Mouse (Mus musculus): Measurements from ENCODE around the gene Smurf1. TPM values are rescaled to one million over a fixed set of nuclear protein-coding genes. Genes with fewer than 3 reads are reported as not detected.

The Smurf1 gene
- polyA plus RNA-seq (2014; fragmentation: Nextera tagmentation; extraction: Ambion mirVana) = 18.3 and 21.4 TPM in 2 replicates

DNA sequence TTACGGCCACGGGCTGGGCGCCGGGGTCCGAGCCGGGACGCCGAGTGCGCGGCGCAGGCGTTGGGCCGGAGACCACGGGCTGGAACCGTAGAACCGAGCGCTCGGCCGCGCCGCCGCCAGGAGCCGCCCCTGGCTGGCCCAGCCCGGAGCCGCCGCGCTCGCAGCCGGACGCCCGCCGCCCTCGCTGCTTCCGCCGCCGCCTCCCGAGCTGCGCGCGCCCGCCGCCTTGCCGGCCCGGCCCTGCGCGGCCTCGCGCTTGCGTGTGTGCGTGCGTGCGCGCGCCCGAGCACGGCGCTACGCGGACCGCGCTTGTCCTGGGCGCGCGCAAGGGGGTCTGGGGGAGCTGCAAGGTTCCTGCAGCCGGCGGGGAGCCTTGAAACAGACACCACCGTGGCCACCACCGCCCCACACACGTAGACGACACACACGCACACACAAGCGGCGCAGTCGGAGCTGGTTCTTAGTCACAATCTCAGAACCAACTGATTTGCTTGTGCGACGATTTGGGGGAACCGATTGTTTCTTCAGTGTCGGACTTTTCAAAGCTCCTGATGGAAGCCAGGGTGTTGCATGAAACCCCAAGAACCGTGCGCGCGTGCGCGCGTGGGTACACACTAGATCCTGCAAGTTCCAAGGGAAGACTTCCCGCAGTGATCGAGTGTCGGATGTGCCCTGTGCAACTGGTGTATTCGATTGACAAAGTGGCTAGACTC lies at the start of gene Smurf1:
TSS of gene Smurf1 (minus strand) at position 209 of the 713 bp plus-strand sequence.
- WGBS = under 1% methylated on average over 76 of the region's 89 CpGs
- peak; percentile 65 for ATAC-seq (replicated peaks; ENCODE audit: low FRiP score)

GRCm38 (mm10) chr5:145014278-145014677 lies 48.6 kb upstream of the Smurf1 start:
- H3K27me3 ChIP-seq (ENCODE audit: control insufficient read depth, insufficient read depth, low read length) = no peaks in the 10 kb centered on the region
- no peak for DNase-seq (ENCODE audit: low spot score)
- 87% methylated on average over 1 of the region's 1 CpGs for WGBS
- no peak overlapping the region for H3K27ac ChIP-seq (ENCODE audit: low read depth, low read length)
- no peak for ATAC-seq (replicated peaks; ENCODE audit: low FRiP score)
- H3K4me1 ChIP-seq (replicated peaks; ENCODE audit: control insufficient read depth, insufficient read depth, low read length) = no peaks in the 10 kb centered on the region
- no peak overlapping the region for H3K4me2 ChIP-seq (ENCODE audit: low read depth, low read length, severe bottlenecking)
- no peaks in the 10 kb centered on the region for H3K9me3 ChIP-seq (ENCODE audit: control insufficient read depth, low read length)
- no peaks in the 10 kb centered on the region for H3K36me3 ChIP-seq (ENCODE audit: control insufficient read depth, insufficient read depth, low read length)
- H3K9ac ChIP-seq (ENCODE audit: low read length) = no peak overlapping the region
- H3K4me3 ChIP-seq (ENCODE audit: low read depth, low read length) = no peak overlapping the region

More for the DNA sequence above, at the start of gene Smurf1:
- Histone ChIP-seq H3K27ac (ENCODE audit: low read depth, low read length) (peak within 1 kb of the TSS; percentile 66; the same call in 1 of the 2 replicates), H3K9ac (ENCODE audit: low read length) (peak within 1 kb of the TSS; percentile 82), H3K4me2 (ENCODE audit: low read depth, low read length, severe bottlenecking) (peak within 1 kb of the TSS; percentile 78), H3K9me3 (ENCODE audit: control insufficient read depth, low read length) (no peaks in the 10 kb centered on the region), H3K36me3 (ENCODE audit: control insufficient read depth, insufficient read depth, low read length) (no peaks in the 10 kb centered on the region), H3K27me3 (ENCODE audit: control insufficient read depth, insufficient read depth, low read length) (peaks cover 2% of the 10 kb centered on the region; the same call in 1 of the 2 replicates), H3K4me1 (replicated peaks; ENCODE audit: control insufficient read depth, insufficient read depth, low read length) (peaks cover 4% of the 10 kb centered on the region; the same call in 1 of the 2 replicates), H3K4me3 (ENCODE audit: low read depth, low read length) (peak within 1 kb of the TSS; percentile 80)
- DNase-seq (ENCODE audit: low spot score) = peak; percentile 96

DNA sequence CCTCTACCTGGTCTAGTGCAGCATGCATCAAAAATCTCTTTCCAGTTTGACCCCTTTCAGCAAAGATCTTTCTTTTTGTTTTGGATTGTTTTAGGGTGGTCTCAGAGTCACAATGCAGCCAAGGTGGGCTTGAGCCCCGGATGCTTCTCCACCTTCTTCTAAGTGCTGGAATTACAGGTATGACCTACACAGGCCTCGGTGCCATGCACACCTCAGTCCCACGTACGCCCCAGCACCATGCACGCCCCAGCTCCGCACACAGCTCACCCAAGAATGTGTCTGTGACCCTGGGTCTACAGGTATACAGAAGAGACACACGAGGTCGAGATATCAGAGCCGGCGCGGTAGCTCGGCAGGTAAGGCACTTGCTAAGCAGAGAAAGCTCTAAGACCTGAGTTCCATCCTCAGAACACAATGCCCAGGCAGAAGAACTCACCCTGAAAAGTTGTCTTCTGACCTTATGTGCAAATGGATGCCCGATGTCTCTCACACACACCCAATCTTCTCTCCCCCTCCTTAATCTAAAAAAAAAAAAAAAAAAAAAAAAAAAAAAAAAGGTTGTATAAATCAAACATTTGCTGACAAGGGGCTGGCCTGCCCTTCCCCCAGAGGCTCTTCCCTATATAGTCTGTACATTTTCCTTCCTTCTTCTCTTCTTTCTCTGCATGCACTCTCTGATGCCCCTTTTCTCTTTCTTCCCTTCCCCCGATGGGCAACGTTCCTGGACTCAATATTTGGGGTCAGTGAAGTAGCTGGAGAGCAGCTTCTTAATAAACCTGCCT lies 43.4 kb upstream of the Smurf1 start:
- ATAC-seq (replicated peaks; ENCODE audit: low FRiP score) (no peak), DNase-seq (ENCODE audit: low spot score) (no peak)
- Histone ChIP-seq H3K4me2 (ENCODE audit: low read depth, low read length, severe bottlenecking) (no peak overlapping the region), H3K9me3 (ENCODE audit: control insufficient read depth, low read length) (no peaks in the 10 kb centered on the region), H3K4me3 (ENCODE audit: low read depth, low read length) (no peak overlapping the region), H3K9ac (ENCODE audit: low read length) (no peak overlapping the region), H3K36me3 (ENCODE audit: control insufficient read depth, insufficient read depth, low read length) (no peaks in the 10 kb centered on the region), H3K27me3 (ENCODE audit: control insufficient read depth, insufficient read depth, low read length) (no peaks in the 10 kb centered on the region), H3K4me1 (replicated peaks; ENCODE audit: control insufficient read depth, insufficient read depth, low read length) (no peaks in the 10 kb centered on the region), H3K27ac (ENCODE audit: low read depth, low read length) (no peak overlapping the region)
- 91% methylated on average over 15 of the region's 15 CpGs for WGBS

- Histone ChIP-seq H3K4me1 (replicated peaks; ENCODE audit: control insufficient read depth, insufficient read depth, low read length) (no peaks in the 10 kb centered on the region), H3K4me3 (ENCODE audit: low read depth, low read length) (no peak overlapping the region), H3K27me3 (ENCODE audit: control insufficient read depth, insufficient read depth, low read length) (no peaks in the 10 kb centered on the region), H3K9me3 (ENCODE audit: control insufficient read depth, low read length) (no peaks in the 10 kb centered on the region), H3K36me3 (ENCODE audit: control insufficient read depth, insufficient read depth, low read length) (no peaks in the 10 kb centered on the region), H3K4me2 (ENCODE audit: low read depth, low read length, severe bottlenecking) (no peak overlapping the region), H3K9ac (ENCODE audit: low read length) (no peak overlapping the region), H3K27ac (ENCODE audit: low read depth, low read length) (no peak overlapping the region)
- DNase-seq (ENCODE audit: low spot score) = no peak
- 87% methylated on average over 6 of the region's 6 CpGs for WGBS
- ATAC-seq (replicated peaks; ENCODE audit: low FRiP score) = no peak
Measured at GRCm38 (mm10) chr5:145005596-145005995, 39.9 kb upstream of the Smurf1 start.

DNA sequence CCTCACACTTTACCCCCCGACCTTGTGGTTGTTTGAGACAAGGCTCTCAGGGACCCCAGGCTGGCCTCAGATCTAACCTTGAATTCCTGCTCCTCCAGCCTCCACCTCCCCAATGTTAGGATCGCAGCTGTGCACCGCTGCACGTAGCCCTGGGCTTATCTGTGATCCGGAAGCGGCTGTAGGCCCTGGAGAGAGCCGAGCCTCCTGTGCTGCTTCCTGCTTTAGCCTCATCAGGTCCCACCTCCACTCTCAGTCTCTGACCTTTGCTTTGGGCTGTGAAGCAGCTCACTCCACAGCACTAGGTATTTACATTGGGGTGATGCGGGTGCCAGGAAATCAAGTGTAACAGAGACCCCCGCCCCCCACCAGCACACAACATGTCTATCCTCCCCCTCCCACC lies 38.8 kb upstream of the Smurf1 start:
- Histone ChIP-seq H3K36me3 (ENCODE audit: control insufficient read depth, insufficient read depth, low read length) (no peaks in the 10 kb centered on the region), H3K27ac (ENCODE audit: low read depth, low read length) (no peak overlapping the region), H3K27me3 (ENCODE audit: control insufficient read depth, insufficient read depth, low read length) (no peaks in the 10 kb centered on the region), H3K4me3 (ENCODE audit: low read depth, low read length) (no peak overlapping the region), H3K9ac (ENCODE audit: low read length) (no peak overlapping the region), H3K4me2 (ENCODE audit: low read depth, low read length, severe bottlenecking) (no peak overlapping the region), H3K9me3 (ENCODE audit: control insufficient read depth, low read length) (no peaks in the 10 kb centered on the region), H3K4me1 (replicated peaks; ENCODE audit: control insufficient read depth, insufficient read depth, low read length) (no peaks in the 10 kb centered on the region)
- no peak for ATAC-seq (replicated peaks; ENCODE audit: low FRiP score)
- 84% methylated on average over 9 of the region's 9 CpGs for WGBS
- DNase-seq (ENCODE audit: low spot score) = no peak

- no peak overlapping the region for H3K4me2 ChIP-seq (ENCODE audit: low read depth, low read length, severe bottlenecking)
- H3K4me3 ChIP-seq (ENCODE audit: low read depth, low read length) = no peak overlapping the region
- H3K9ac ChIP-seq (ENCODE audit: low read length) = no peak overlapping the region
- WGBS = 82% methylated on average over 3 of the region's 3 CpGs
- no peaks in the 10 kb centered on the region for H3K4me1 ChIP-seq (replicated peaks; ENCODE audit: control insufficient read depth, insufficient read depth, low read length)
- DNase-seq (ENCODE audit: low spot score) (no peak), ATAC-seq (replicated peaks; ENCODE audit: low FRiP score) (no peak)
- H3K9me3 ChIP-seq (ENCODE audit: control insufficient read depth, low read length) = no peaks in the 10 kb centered on the region
- no peaks in the 10 kb centered on the region for H3K36me3 ChIP-seq (ENCODE audit: control insufficient read depth, insufficient read depth, low read length)
- no peak overlapping the region for H3K27ac ChIP-seq (ENCODE audit: low read depth, low read length)
- H3K27me3 ChIP-seq (ENCODE audit: control insufficient read depth, insufficient read depth, low read length) = no peaks in the 10 kb centered on the region
Measured at GRCm38 (mm10) chr5:145003362-145003761, 37.7 kb upstream of the Smurf1 start.

- no peaks in the 10 kb centered on the region for H3K27me3 ChIP-seq (ENCODE audit: control insufficient read depth, insufficient read depth, low read length)
- no peaks in the 10 kb centered on the region for H3K4me1 ChIP-seq (replicated peaks; ENCODE audit: control insufficient read depth, insufficient read depth, low read length)
- no peaks in the 10 kb centered on the region for H3K36me3 ChIP-seq (ENCODE audit: control insufficient read depth, insufficient read depth, low read length)
- H3K4me2 ChIP-seq (ENCODE audit: low read depth, low read length, severe bottlenecking) = no peak overlapping the region
- no peak for DNase-seq (ENCODE audit: low spot score)
- no peak for ATAC-seq (replicated peaks; ENCODE audit: low FRiP score)
- no peaks in the 10 kb centered on the region for H3K9me3 ChIP-seq (ENCODE audit: control insufficient read depth, low read length)
- H3K4me3 ChIP-seq (ENCODE audit: low read depth, low read length) = no peak overlapping the region
- no peak overlapping the region for H3K9ac ChIP-seq (ENCODE audit: low read length)
- H3K27ac ChIP-seq (ENCODE audit: low read depth, low read length) = no peak overlapping the region
- WGBS = 42% methylated on average over 2 of the region's 2 CpGs
Measured at GRCm38 (mm10) chr5:144998491-144998890, 32.8 kb upstream of the Smurf1 start.

DNA sequence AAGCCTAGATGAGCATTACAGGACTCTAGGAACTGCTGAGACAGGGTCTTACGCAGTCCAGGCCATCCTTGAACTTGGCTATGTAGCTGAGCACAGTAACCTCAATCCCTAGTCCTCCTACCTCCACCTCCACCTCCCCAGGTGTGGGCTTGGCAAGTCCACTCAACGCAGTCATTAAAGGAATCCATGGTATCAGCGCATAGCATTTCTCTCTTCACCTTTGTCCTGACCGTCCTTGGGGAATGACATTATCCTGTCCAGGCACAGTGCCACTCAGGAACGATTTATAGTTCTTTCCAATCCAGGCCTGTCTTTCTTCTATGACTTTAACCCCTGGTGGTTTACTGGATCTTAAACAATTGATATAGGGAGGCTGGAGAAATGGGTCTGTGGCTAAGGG lies 24.8 kb upstream of the Smurf1 start:
- ATAC-seq (replicated peaks; ENCODE audit: low FRiP score) (no peak), DNase-seq (ENCODE audit: low spot score) (no peak)
- WGBS = 82% methylated on average over 5 of the region's 5 CpGs
- Histone ChIP-seq H3K27ac (ENCODE audit: low read depth, low read length) (no peak overlapping the region), H3K4me1 (replicated peaks; ENCODE audit: control insufficient read depth, insufficient read depth, low read length) (no peaks in the 10 kb centered on the region), H3K9me3 (ENCODE audit: control insufficient read depth, low read length) (no peaks in the 10 kb centered on the region), H3K4me3 (ENCODE audit: low read depth, low read length) (no peak overlapping the region), H3K36me3 (ENCODE audit: control insufficient read depth, insufficient read depth, low read length) (no peaks in the 10 kb centered on the region), H3K4me2 (ENCODE audit: low read depth, low read length, severe bottlenecking) (no peak overlapping the region), H3K9ac (ENCODE audit: low read length) (no peak overlapping the region), H3K27me3 (ENCODE audit: control insufficient read depth, insufficient read depth, low read length) (no peaks in the 10 kb centered on the region)

Measured in forebrain, embryonic 11.5 days (tissue).